Mouse (Mus musculus) liver, postnatal 0 days (tissue): ENCODE measurements at regions not wholly inside any gene's neighbourhood (a gene's known extent, or its start where the extent isn't known, plus 50 kb on each side); places are given as distances from the start of the nearest gene placed in this dataset.

Source experiments
- ATAC-seq: fragments of 200-750 bp; cut with Nextera tagmentation; 2 replicates; pipeline ENCODE4 v1.8.0; 2017; ENCODE audit warnings: mild to moderate bottlenecking, moderate library complexity
- DNase-seq: peaks from one replicate; pipeline ENCODE4 v3.0.0-alpha.2; 2016
- H3K27ac ChIP-seq: fragments of 300-500 bp; sonication (generic); 2 replicates; pipeline ENCODE4 v1.5.1; 2014; ENCODE audit warnings: antibody characterized with exemption, moderate library complexity, mild to moderate bottlenecking, low read depth
- H3K27me3 ChIP-seq: fragments of 300-500 bp; sonication (generic); 2 replicates; pipeline ENCODE4 v1.6.1; 2014; ENCODE audit warnings: low read length, control low read depth, mixed read lengths; ENCODE audit not compliant: insufficient read depth
- H3K36me3 ChIP-seq: fragments of 300-500 bp; sonication (generic); replicated peaks from 2 replicates; pipeline ENCODE4 v1.6.1; 2014; ENCODE audit warnings: mild to moderate bottlenecking, control low read depth, low read length, moderate library complexity, mixed read lengths; ENCODE audit not compliant: insufficient read depth
- H3K4me1 ChIP-seq: fragments of 300-500 bp; sonication (generic); 2 replicates; pipeline ENCODE4 v1.6.1; 2014; ENCODE audit warnings: antibody characterized with exemption, mild to moderate bottlenecking, control low read depth; ENCODE audit not compliant: insufficient read depth
- H3K4me2 ChIP-seq: fragments of 300-500 bp; sonication (generic); 2 replicates; pipeline ENCODE4 v1.6.1; 2014; ENCODE audit warnings: low read depth, mild to moderate bottlenecking, low read length, moderate library complexity, mixed read lengths
- H3K4me3 ChIP-seq: fragments of 300-500 bp; sonication (generic); 2 replicates; pipeline ENCODE4 v1.5.1; 2014; ENCODE audit warnings: low read depth, low read length
- H3K9ac ChIP-seq: fragments of 300-500 bp; sonication (generic); replicated peaks from 2 replicates; pipeline ENCODE4 v1.6.1; 2014; ENCODE audit warnings: mild to moderate bottlenecking, moderate library complexity
- H3K9me3 ChIP-seq: fragments of 300-500 bp; sonication (generic); 2 replicates; pipeline ENCODE4 v1.6.1; 2016; ENCODE audit warnings: mild to moderate bottlenecking, control low read depth, low read length, mixed read lengths
- CTCF ChIP-seq: sonication (generic); IDR thresholded peaks from 2 replicates; pipeline ENCODE4 v1.5.1; 2016; ENCODE audit warnings: antibody characterized with exemption, low read depth
- EP300 ChIP-seq: IDR thresholded peaks from 2 replicates; pipeline ENCODE4 v1.6.1; 2016; ENCODE audit warnings: antibody characterized with exemption, low read depth, mild to moderate bottlenecking
- WGBS: fragments of 180-500 bp; shearing (Covaris S2); extraction: QIAGEN DNeasy Blood & Tissue Kit; methylation state at CpG from one replicate; pipeline ENCODE4 v1.1.7; 2014; ENCODE audit not compliant: insufficient replicate concordance; 5-methylcytosine and 5-hydroxymethylcytosine counted together

DNA sequence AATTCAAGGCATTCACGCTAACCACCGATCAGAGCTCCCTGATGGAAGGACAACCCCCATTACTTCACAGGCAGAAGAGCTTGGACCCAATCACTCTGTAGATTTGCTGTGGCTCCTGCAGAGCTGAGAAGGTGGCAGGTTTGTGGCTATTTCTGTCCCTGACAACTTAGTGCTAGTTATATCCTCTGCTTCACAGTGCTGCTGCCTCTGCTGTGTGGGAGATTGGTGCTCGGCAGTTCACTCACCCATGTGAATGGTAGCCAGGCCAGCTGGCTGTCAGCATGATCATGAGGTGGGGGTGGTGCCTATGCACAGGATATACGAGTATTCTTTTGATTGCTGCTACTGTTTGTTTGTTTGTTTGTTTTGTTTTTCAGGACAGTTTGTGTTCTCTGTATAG is 113.9 kb downstream of the Gm10131 start:
- Histone ChIP-seq H3K4me2 (no peak overlapping the region), H3K27me3 (no peaks in the 10 kb centered on the region), H3K9ac (no peak overlapping the region), H3K9me3 (no peaks in the 10 kb centered on the region), H3K36me3 (no peaks in the 10 kb centered on the region), H3K4me1 (peaks cover 8% of the 10 kb centered on the region), H3K4me3 (no peak overlapping the region), H3K27ac (no peak overlapping the region)
- 61% methylated on average over 4 of the region's 4 CpGs for WGBS
- ATAC-seq, result no peak
- DNase-seq, result no peak
- TF ChIP-seq CTCF, result no peak
- TF ChIP-seq EP300, result no peak

DNA sequence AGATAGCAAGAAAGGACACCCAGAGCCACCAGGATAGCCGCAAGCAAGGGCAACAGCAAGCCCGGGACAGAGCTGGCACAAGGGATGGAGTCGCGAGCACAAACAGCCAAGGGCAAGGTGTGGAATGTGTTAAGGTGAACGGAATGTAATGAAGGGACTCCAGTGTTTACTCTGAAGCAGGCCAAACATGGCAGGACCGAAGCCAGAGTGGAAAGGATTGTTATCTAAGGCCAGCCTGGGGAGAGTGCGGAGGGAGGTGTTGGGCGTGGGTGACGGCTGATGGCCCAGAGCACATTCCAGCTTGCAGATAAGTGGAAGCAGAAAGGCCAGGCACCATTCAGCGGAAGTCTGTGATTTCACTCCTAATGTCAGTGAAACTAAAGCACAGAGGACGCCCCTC is 118.6 kb downstream of the Gm10131 start:
- Histone ChIP-seq H3K4me3 (no peak overlapping the region), H3K36me3 (no peaks in the 10 kb centered on the region), H3K9ac (no peak overlapping the region), H3K27me3 (no peaks in the 10 kb centered on the region), H3K4me1 (peaks cover 20% of the 10 kb centered on the region), H3K9me3 (no peaks in the 10 kb centered on the region), H3K27ac (peak overlapping the region; percentile 59), H3K4me2 (no peak overlapping the region)
- WGBS, result 28% methylated on average over 11 of the region's 11 CpGs
- peak; percentile 77 for ATAC-seq
- TF ChIP-seq CTCF (no peak), EP300 (no peak)
- peak; percentile 39 for DNase-seq

DNA sequence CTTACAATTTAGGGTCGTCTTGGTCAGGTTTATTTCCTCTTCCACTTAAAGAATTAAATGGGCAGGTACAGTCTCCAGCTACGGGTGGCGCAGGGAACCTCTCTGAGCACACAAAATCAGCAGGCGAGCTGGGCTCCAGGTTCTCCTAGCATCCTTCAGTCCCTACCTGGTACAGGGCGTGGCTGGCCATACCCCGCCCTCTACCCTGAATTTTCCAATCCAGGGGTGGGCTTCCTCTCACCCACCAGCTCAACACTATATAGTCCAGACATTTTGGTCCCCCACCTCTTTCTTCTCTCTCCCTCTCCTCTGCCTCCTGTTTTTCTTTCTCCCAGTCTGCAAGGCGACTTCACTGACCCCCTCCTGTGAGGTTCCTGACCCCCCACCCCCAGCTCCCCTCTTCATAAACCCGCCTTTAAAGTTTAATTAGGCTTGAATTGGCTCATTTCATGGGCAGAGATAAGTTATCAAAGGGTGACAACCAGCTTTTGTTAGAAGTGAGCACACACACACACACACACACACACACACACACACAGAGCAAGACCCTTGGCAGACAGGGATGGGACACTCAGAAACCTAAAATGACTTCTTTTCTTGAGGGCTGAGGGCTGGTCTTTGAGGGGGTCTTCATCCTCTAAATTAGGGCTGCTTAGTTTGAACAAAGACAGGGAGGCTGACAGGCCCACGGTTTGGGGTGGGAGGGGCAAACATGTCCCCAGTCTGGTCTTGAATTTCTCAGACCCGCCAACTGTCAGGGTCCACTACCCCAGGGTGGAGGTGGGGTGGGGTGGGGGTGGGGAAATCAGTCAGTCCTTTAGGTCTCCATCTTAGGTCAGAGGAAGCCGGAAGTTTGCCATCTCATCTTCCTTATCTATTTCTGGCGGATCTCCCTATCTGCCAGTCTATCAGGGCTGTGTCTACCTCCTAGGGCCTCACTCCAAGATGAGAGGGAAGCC is 119.3 kb downstream of the Gm10131 start:
- ATAC-seq (peak; percentile 1; the same call in 1 of the 2 replicates), DNase-seq (no peak)
- H3K27me3 ChIP-seq, result no peaks in the 10 kb centered on the region
- H3K9ac ChIP-seq, result no peak overlapping the region
- TF ChIP-seq EP300 (no peak), CTCF (no peak)
- H3K27ac ChIP-seq, result peak overlapping the region; percentile 77
- 0 out of 2 replicates have a peak overlapping the region, but pooled peaks have one; percentile 40 for H3K4me2 ChIP-seq
- H3K4me1 ChIP-seq, result peaks cover 20% of the 10 kb centered on the region
- H3K4me3 ChIP-seq, result no peak overlapping the region
- WGBS, result 55% methylated on average over 12 of the region's 12 CpGs
- H3K9me3 ChIP-seq, result no peaks in the 10 kb centered on the region
- H3K36me3 ChIP-seq, result no peaks in the 10 kb centered on the region

DNA sequence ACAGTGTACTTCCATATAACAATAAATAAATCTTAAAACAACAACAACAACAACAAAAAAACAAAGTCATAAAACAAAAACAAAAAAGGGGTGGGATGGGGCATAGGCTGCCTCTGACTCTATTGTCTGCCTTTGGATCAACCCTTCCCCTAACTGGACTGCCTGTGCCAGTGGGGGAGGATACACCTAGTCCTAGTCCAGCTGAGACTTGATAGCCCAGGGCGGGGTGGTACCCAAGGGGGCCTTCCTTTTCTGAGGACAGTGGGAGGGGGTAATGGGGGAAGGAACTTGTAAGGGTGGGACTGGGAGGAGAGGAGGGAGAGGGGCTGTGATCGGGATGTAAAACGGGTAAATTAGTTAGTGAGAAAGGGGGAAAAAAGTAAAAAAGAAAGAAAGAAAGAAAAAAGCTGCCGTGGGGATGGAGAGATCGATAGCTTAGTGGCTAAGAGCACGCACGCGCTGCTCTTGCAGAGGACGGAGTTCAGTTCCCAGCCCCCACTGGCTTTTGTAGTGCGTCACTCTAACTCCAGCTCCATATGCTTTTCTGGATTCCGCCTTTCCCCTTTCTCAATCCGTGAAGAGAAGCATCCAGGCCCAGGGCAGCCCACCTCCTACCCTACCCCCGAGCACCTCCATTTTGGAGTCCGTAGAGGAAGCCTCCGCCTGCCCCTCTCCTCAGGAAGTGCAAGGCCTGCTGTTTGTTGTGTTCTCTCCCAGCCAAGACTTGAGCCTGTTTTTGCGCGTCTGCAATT is 120.2 kb downstream of the Gm10131 start:
- ATAC-seq (peak; percentile 41; the same call in 1 of the 2 replicates), DNase-seq (peak; percentile 57)
- Histone ChIP-seq H3K4me2 (peak overlapping the region; percentile 40), H3K36me3 (no peaks in the 10 kb centered on the region), H3K27ac (peak overlapping the region; percentile 77), H3K9me3 (no peaks in the 10 kb centered on the region), H3K4me1 (peaks cover 21% of the 10 kb centered on the region), H3K4me3 (no peak overlapping the region), H3K27me3 (no peaks in the 10 kb centered on the region), H3K9ac (no peak overlapping the region)
- no peak for TF ChIP-seq CTCF
- TF ChIP-seq EP300, result no peak
- 49% methylated on average over 17 of the region's 17 CpGs for WGBS

DNA sequence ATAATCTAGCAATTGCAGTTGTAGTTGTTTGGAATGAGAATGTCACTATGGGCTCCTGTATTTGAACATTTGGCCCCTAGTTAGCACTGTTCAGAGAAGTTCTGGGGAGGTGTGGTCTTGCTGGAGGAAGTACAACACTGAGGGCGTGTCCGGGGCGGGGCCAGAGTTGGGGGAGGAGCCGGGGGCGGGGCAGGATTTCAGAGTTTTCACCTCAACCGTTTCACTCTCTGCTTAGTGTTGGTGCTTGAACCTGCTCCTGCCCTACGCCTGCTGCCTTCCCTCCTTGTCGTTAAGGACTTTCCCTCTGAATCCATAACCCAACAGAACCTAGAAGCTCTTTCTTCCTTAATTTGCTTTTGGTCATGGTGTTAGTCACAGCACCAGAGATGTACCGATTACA is 121.5 kb downstream of the Gm10131 start:
- Histone ChIP-seq H3K4me3 (no peak overlapping the region), H3K4me2 (no peak overlapping the region), H3K27ac (peak overlapping the region; percentile 48; the same call in 1 of the 2 replicates), H3K9ac (no peak overlapping the region), H3K36me3 (no peaks in the 10 kb centered on the region), H3K27me3 (no peaks in the 10 kb centered on the region), H3K4me1 (peaks cover 27% of the 10 kb centered on the region), H3K9me3 (no peaks in the 10 kb centered on the region)
- 66% methylated on average over 9 of the region's 9 CpGs for WGBS
- ATAC-seq (0 out of 2 replicates have a peak, but pooled peaks have one; percentile 16), DNase-seq (peak; percentile 81)
- no peak for TF ChIP-seq EP300
- TF ChIP-seq CTCF, result no peak

DNA sequence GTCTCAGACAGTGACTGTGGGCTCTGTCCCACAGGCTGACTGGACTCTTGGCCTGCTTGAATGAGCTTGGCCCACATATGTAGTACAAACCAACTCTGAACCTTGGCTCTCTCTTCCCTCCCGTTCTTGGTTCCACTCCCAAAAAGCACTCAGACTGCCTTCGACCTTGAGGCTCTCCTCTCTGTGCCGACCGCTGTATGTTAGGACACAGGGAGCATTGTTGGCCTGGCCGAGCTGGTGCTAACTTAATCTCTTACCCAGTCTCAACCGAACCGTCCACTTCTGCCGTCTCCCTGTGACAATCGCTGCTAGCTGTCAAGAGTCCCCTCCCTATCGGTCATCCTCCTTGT is 123.8 kb downstream of the Gm10131 start:
- Histone ChIP-seq H3K27ac (peak overlapping the region; percentile 75), H3K9ac (peak overlapping the region; percentile 26), H3K4me2 (peak overlapping the region; percentile 47), H3K4me3 (no peak overlapping the region), H3K27me3 (no peaks in the 10 kb centered on the region), H3K36me3 (no peaks in the 10 kb centered on the region), H3K4me1 (peaks cover 19% of the 10 kb centered on the region), H3K9me3 (no peaks in the 10 kb centered on the region)
- ATAC-seq, result peak; percentile 9
- no peak for DNase-seq
- 68% methylated on average over 10 of the region's 10 CpGs for WGBS
- TF ChIP-seq CTCF, result no peak
- TF ChIP-seq EP300, result no peak
